Mouse (Mus musculus) embryonic facial prominence, embryonic 12.5 days (tissue): ENCODE measurements at regions not wholly inside any gene's neighbourhood (a gene's known extent, or its start where the extent isn't known, plus 50 kb on each side); places are given as distances from the start of the nearest gene placed in this dataset.

Experiments
- ATAC-seq: fragments of 200-750 bp; cut with Nextera tagmentation; 2 replicates; pipeline ENCODE4 v1.8.0; 2017; ENCODE audit not compliant: insufficient number of reproducible peaks, insufficient read depth, low FRiP score, low TSS enrichment
- H3K27ac ChIP-seq: fragments of 300-500 bp; sonication (generic); 2 replicates; pipeline ENCODE4 v1.5.1; 2016; ENCODE audit warnings: mild to moderate bottlenecking
- H3K27me3 ChIP-seq: fragments of 300-500 bp; sonication (generic); 2 replicates; pipeline ENCODE4 v1.6.1; 2016; ENCODE audit warnings: mild to moderate bottlenecking, moderate library complexity
- H3K36me3 ChIP-seq: fragments of 300-500 bp; sonication (generic); 2 replicates; pipeline ENCODE4 v1.6.1; 2016; ENCODE audit warnings: mild to moderate bottlenecking
- H3K4me1 ChIP-seq: fragments of 300-500 bp; sonication (generic); 2 replicates; pipeline ENCODE4 v1.6.1; 2016
- H3K4me2 ChIP-seq: fragments of 300-500 bp; sonication (generic); replicated peaks from 2 replicates; pipeline ENCODE4 v1.6.1; 2016; ENCODE audit warnings: mild to moderate bottlenecking, moderate library complexity
- H3K4me3 ChIP-seq: fragments of 300-500 bp; sonication (generic); 2 replicates; pipeline ENCODE4 v1.5.1; 2016; ENCODE audit warnings: mild to moderate bottlenecking
- H3K9ac ChIP-seq: fragments of 300-500 bp; sonication (generic); 2 replicates; pipeline ENCODE4 v1.6.1; 2016; ENCODE audit warnings: mild to moderate bottlenecking, moderate library complexity
- H3K9me3 ChIP-seq: fragments of 300-500 bp; sonication (generic); 2 replicates; pipeline ENCODE4 v1.6.1; 2016; ENCODE audit warnings: mild to moderate bottlenecking, moderate library complexity
- WGBS: fragments of 180-500 bp; shearing (Covaris S2); methylation state at CpG from one replicate; pipeline ENCODE4 v1.1.7; 2016; 5-methylcytosine and 5-hydroxymethylcytosine counted together

DNA sequence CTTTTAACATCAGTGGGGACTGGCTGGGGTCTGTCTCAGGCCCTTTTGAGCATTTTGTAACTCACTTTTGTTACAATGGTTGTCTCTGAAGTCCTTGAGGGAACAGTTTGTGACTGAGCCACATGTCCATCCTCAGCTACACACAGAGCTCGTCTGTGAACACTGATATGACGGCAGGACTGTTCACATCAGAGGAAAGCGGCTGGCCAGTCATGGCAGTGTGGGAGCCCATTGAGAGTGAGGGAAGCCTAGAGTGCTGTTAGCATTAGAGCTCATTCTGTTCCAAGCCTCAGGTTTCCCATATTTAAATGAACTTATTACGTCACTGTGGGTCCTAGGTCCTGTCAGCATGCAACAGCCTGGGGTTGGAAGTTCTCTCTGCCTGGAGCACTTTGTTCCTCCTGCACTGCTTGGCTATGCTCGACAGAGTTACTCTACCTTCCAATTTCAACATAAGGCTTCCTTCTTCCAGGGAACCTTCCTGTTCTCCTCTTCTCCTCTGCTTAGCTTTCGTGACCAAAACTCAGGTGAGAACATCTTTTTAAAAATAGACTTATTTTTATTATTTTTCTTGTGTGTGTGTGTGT, 217.5 kb downstream of the Mex3b start:
- H3K27ac ChIP-seq: no peak overlapping the region
- H3K27me3 ChIP-seq: no peaks in the 10 kb centered on the region
- peaks cover 21% of the 10 kb centered on the region for H3K4me1 ChIP-seq
- no peaks in the 10 kb centered on the region for H3K9me3 ChIP-seq
- ATAC-seq: no peak
- 72% methylated on average over 6 of the region's 6 CpGs for WGBS
- no peak overlapping the region for H3K9ac ChIP-seq
- H3K4me3 ChIP-seq: no peak overlapping the region
- no peaks in the 10 kb centered on the region for H3K36me3 ChIP-seq
- H3K4me2 ChIP-seq: no peak overlapping the region

- WGBS: 68% methylated on average over 4 of the region's 4 CpGs
- no peaks in the 10 kb centered on the region for H3K9me3 ChIP-seq
- H3K27me3 ChIP-seq: no peaks in the 10 kb centered on the region
- no peak overlapping the region for H3K27ac ChIP-seq
- H3K9ac ChIP-seq: no peak overlapping the region
- no peaks in the 10 kb centered on the region for H3K36me3 ChIP-seq
- H3K4me2 ChIP-seq: no peak overlapping the region
- ATAC-seq: no peak
- peaks cover 25% of the 10 kb centered on the region for H3K4me1 ChIP-seq
- H3K4me3 ChIP-seq: no peak overlapping the region
These were observed 218.5 kb downstream of the Mex3b start for GRCm38 (mm10) chr7:83085547-83086158.

- Histone ChIP-seq H3K4me3 (no peak overlapping the region), H3K4me1 (peaks cover 25% of the 10 kb centered on the region), H3K4me2 (no peak overlapping the region), H3K27ac (no peak overlapping the region), H3K27me3 (no peaks in the 10 kb centered on the region), H3K9me3 (no peaks in the 10 kb centered on the region), H3K9ac (no peak overlapping the region), H3K36me3 (no peaks in the 10 kb centered on the region)
- ATAC-seq: no peak
- 65% methylated on average over 4 of the region's 4 CpGs for WGBS
These were observed 220.3 kb downstream of the Mex3b start for GRCm38 (mm10) chr7:83087408-83087807.

- Histone ChIP-seq H3K27me3 (no peaks in the 10 kb centered on the region), H3K4me1 (peaks cover 25% of the 10 kb centered on the region), H3K27ac (peak overlapping the region; percentile 78; the same call in 1 of the 2 replicates), H3K9ac (no peak overlapping the region), H3K4me3 (no peak overlapping the region), H3K4me2 (no peak overlapping the region), H3K36me3 (no peaks in the 10 kb centered on the region), H3K9me3 (no peaks in the 10 kb centered on the region)
- WGBS: 25% methylated on average over 4 of the region's 4 CpGs
- no peak for ATAC-seq
These were observed 221.0 kb downstream of the Mex3b start for GRCm38 (mm10) chr7:83088125-83088524.

GRCm38 (mm10) chr7:83089330-83089982, 222.3 kb downstream of the Mex3b start:
- Histone ChIP-seq H3K9ac (no peak overlapping the region), H3K4me3 (no peak overlapping the region), H3K27ac (peak overlapping the region; percentile 78), H3K36me3 (no peaks in the 10 kb centered on the region), H3K27me3 (no peaks in the 10 kb centered on the region), H3K9me3 (no peaks in the 10 kb centered on the region), H3K4me2 (peak overlapping the region; percentile 23), H3K4me1 (peaks cover 31% of the 10 kb centered on the region)
- WGBS: 11% methylated on average over 8 of the region's 8 CpGs
- ATAC-seq: peak; percentile 64; the same call in 1 of the 2 replicates

- H3K27me3 ChIP-seq: no peaks in the 10 kb centered on the region
- no peak for ATAC-seq
- no peak overlapping the region for H3K9ac ChIP-seq
- H3K4me1 ChIP-seq: peaks cover 17% of the 10 kb centered on the region
- H3K27ac ChIP-seq: no peak overlapping the region
- H3K36me3 ChIP-seq: no peaks in the 10 kb centered on the region
- H3K4me3 ChIP-seq: no peak overlapping the region
- H3K9me3 ChIP-seq: no peaks in the 10 kb centered on the region
- WGBS: 47% methylated on average over 8 of the region's 8 CpGs
- H3K4me2 ChIP-seq: no peak overlapping the region
These were observed 226.8 kb downstream of the Mex3b start for GRCm38 (mm10) chr7:83093923-83094355.

DNA sequence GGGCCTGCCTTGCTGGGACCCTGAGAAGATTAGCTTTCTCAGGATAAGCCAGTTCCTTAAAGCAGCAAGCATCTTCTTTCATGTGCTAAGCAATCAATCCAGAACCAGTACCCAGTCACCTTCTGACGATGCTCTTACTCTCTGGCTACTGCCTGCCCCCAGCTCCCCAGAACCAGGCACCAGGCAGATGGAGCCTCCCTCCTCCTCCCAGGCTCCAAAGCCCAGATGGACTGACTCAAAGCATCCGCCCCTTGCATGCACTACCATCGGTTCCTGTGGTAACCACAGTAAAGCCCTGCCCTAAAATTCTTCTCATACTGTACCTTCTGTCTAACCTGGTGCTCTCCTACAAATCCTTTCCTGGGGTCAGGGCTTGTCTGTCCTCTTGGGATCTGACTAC, 227.8 kb downstream of the Mex3b start:
- ATAC-seq: no peak
- Histone ChIP-seq H3K27ac (no peak overlapping the region), H3K9ac (no peak overlapping the region), H3K4me2 (no peak overlapping the region), H3K4me3 (no peak overlapping the region), H3K36me3 (no peaks in the 10 kb centered on the region), H3K4me1 (peaks cover 7% of the 10 kb centered on the region), H3K27me3 (no peaks in the 10 kb centered on the region), H3K9me3 (no peaks in the 10 kb centered on the region)
- WGBS: 51% methylated on average over 3 of the region's 3 CpGs

DNA sequence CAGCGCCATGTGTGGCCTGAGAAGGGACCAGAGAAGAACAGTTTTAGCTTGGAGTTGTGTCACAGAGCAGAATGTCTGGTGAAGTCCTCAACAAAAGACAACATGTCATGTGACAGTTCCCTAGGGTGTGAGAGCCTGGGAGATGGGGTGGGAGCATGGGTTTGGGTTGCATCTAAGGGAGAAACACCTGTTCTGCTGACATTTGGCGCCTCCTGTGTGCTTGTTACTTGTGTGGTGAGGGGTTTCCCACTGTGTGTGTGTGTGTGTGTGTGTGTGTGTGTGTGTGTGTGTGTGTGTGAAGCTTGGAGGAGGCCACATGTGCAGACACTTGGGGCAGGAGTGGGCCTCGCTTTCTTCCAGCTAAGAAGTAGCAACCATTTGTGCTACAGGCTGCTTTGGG, 228.5 kb downstream of the Mex3b start:
- no peak overlapping the region for H3K4me3 ChIP-seq
- H3K27ac ChIP-seq: no peak overlapping the region
- no peaks in the 10 kb centered on the region for H3K27me3 ChIP-seq
- no peaks in the 10 kb centered on the region for H3K9me3 ChIP-seq
- H3K4me1 ChIP-seq: peaks cover 6% of the 10 kb centered on the region; the same call in 1 of the 2 replicates
- H3K9ac ChIP-seq: no peak overlapping the region
- 91% methylated on average over 3 of the region's 3 CpGs for WGBS
- no peak overlapping the region for H3K4me2 ChIP-seq
- ATAC-seq: no peak
- H3K36me3 ChIP-seq: no peaks in the 10 kb centered on the region

DNA sequence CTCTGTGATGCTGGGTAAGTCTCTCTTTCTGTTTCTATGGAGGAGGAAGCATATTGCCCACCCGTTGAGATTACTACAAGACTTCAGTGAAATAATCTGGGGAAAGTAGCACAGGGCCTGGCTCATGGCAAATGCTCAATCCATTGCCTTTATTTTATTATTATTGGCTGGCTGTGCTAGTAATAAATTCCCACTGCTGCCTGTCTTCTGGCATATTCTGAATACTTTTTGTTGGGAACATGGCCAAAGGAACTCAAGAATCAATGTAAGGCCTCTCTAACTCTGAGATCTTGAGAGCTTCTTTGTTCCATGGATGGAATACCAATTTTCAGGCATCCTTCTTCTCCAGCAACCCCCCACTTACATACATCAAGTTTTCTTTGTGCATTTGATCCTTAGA, 237.3 kb downstream of the Mex3b start:
- Histone ChIP-seq H3K9ac (no peak overlapping the region), H3K4me3 (no peak overlapping the region), H3K4me2 (no peak overlapping the region), H3K27me3 (no peaks in the 10 kb centered on the region), H3K36me3 (no peaks in the 10 kb centered on the region), H3K9me3 (no peaks in the 10 kb centered on the region), H3K4me1 (no peaks in the 10 kb centered on the region), H3K27ac (no peak overlapping the region)
- WGBS: 82% methylated on average over 1 of the region's 1 CpGs
- ATAC-seq: no peak

- no peak for ATAC-seq
- Histone ChIP-seq H3K36me3 (no peaks in the 10 kb centered on the region), H3K9me3 (no peaks in the 10 kb centered on the region), H3K27me3 (no peaks in the 10 kb centered on the region), H3K4me2 (no peak overlapping the region), H3K4me1 (no peaks in the 10 kb centered on the region), H3K4me3 (no peak overlapping the region), H3K9ac (no peak overlapping the region), H3K27ac (no peak overlapping the region)
These were observed 238.5 kb downstream of the Mex3b start for GRCm38 (mm10) chr7:83105672-83106071.

- no peak overlapping the region for H3K27ac ChIP-seq
These were observed 244.2 kb downstream of the Mex3b start for GRCm38 (mm10) chr7:83111217-83111823.

DNA sequence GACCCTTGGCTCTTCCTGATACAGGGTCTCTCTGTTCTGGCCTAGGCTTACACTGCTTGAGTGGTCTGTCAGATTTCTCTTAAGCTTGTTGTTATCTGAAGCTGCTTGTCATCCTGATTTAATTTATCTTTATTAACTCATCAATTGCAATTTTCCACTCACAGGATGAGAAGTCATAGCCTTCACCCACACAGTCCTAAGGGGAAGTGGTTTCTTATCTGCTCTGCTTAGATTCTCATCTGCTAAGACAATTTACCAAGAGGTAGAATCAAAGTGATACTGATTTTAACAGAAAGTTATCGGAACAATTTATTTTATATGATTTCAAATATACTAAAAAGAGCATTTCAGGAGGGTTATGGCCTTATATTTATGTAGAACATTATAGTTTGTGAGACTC, 249.4 kb downstream of the Mex3b start:
- 90% methylated on average over 1 of the region's 1 CpGs for WGBS
- no peak overlapping the region for H3K4me3 ChIP-seq
- no peak overlapping the region for H3K27ac ChIP-seq
- no peak overlapping the region for H3K9ac ChIP-seq
- no peaks in the 10 kb centered on the region for H3K27me3 ChIP-seq
- H3K36me3 ChIP-seq: no peaks in the 10 kb centered on the region
- no peaks in the 10 kb centered on the region for H3K9me3 ChIP-seq
- no peaks in the 10 kb centered on the region for H3K4me1 ChIP-seq
- ATAC-seq: no peak
- no peak overlapping the region for H3K4me2 ChIP-seq

More at GRCm38 (mm10) chr7:83111217-83111823, 244.2 kb downstream of the Mex3b start:
- no peak overlapping the region for H3K9ac ChIP-seq
- H3K4me1 ChIP-seq: no peaks in the 10 kb centered on the region
- H3K4me2 ChIP-seq: no peak overlapping the region
- H3K4me3 ChIP-seq: no peak overlapping the region
- 62% methylated on average over 6 of the region's 6 CpGs for WGBS
- H3K27me3 ChIP-seq: no peaks in the 10 kb centered on the region
- H3K36me3 ChIP-seq: no peaks in the 10 kb centered on the region
- H3K9me3 ChIP-seq: no peaks in the 10 kb centered on the region
- no peak for ATAC-seq
